Mouse (Mus musculus) gastrocnemius, postnatal 36 days (tissue): ENCODE measurements at regions not wholly inside any gene's neighbourhood (a gene's known extent, or its start where the extent isn't known, plus 50 kb on each side); places are given as distances from the start of the nearest gene placed in this dataset.
"Not testable (repeated sequence)": the region's sequence is repeated elsewhere in the genome, so short reads cannot be mapped to it uniquely, and the experiment has no call there.

ENCODE experiments used
- DNase-seq, 2 experiments: peaks; one replicate each; pipeline ENCODE4 v3.0.0; 2022
- intact Hi-C: fragments of 180-260 bp; cut with DNase I; formaldehyde crosslinking; loops from one replicate; pipeline ENCODE4 v1.15.1; 2025

GRCm38 (mm10) chr16:12699557-12699956 lies 409.9 kb upstream of the Ercc4 start:
- no peak for DNase-seq
- intact Hi-C loops: no loop called here

GRCm38 (mm10) chr16:12700088-12700487 lies 409.4 kb upstream of the Ercc4 start:
- DNase-seq: no peak
- intact Hi-C loops: no loop called here

DNA sequence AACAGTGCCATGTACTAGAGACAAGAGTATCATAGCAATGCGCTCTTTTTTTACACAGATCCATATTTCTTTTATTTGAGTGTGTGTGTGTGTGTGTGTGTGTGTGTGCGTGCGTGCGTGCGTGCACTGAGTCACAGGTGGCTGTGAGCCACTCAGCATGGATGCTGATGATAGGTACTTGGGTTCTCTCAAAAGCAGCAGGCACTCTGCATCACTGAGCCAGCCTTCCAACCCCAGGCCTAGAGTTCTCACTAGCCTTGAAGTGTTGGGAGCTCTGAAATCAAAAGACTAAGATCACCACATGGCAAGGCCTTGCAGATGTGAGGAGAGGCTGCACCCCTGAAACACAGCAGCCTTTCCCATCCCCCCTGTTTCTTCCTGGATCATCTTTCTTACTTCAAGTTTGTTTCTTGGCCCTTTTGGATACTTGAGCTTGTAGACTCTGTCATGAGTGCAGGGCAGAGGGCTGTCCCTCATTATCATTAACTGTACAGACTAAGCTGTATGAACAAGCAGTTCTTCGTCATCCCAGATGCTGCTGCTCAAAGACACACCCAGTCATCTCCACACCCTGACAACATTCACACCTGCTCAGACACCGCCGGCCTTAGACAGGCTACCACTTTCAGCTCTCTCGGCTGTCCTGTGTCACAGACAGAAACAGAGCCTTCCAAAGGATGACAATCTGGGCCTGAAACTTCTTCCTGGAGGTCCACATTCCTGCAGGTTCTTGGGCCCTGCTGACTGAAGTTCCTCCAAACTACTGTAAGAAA lies 405.5 kb upstream of the Ercc4 start:
- intact Hi-C loops: no loop called here
- DNase-seq: no peak

DNA sequence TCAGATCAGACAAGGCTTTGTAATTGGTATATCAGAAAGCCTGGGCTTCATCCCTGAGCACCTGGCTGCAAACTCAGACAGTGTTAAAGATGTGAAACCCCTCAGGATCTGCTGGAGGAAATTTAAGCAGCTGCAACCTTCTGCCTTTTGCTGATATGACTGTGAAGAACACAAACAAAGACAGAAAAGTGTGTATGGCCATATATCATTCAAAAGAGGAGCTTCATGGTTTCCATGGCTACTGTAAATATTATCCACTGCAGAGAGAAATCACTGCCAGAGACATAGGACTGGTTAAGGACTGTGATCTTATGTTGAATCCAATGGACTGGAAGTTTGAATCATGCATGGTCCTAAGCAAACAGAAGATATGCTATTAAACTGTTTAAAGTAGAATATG lies 402.6 kb upstream of the Ercc4 start:
- intact Hi-C loops: no loop called here
- DNase-seq: no peak

GRCm38 (mm10) chr16:12721368-12721767 lies 388.1 kb upstream of the Ercc4 start:
- DNase-seq, intact Hi-C loops: not testable (repeated sequence)

DNA sequence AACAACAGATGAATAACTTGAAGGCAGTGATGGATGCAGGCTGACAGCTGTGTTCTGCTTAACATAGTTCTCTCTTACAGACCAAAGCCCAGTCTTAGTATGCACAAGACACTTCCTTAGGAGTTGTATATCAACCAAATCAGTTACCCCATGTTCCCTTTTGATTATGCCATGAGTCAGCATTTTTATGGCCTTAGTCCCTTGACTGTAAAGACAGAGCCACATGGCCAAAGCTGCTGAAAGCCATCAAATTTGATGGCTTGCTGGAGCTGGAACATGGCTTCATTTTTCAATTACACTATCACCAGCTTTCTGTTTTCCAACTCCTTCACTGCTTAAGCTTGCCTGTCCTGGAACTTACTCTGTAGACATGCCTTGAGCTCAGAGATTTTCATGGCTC lies 383.4 kb upstream of the Ercc4 start:
- intact Hi-C loops: no loop called here
- no peak for DNase-seq

- intact Hi-C loops, DNase-seq: not testable (repeated sequence)
These were observed 379.2 kb upstream of the Ercc4 start for GRCm38 (mm10) chr16:12730167-12730730.

DNA sequence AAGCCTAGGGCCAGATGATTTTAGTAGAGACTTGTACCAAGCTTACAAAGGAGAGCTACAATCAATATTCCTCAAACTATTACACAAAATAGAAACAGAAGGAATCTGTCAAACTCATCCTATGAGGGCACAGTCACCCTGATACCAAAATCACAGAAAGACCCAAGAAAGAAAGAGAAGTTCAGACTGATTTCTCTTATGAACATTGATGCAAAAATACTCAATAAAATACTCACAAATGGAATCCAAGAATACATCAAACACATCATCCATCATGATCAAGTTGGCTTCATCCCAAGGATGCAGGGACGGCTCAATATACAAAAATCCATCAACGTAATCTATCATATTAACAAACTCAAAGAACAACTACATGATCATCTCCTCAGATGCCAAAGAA lies 377.9 kb upstream of the Ercc4 start:
- intact Hi-C loops: no loop called here
- no peak for DNase-seq

- no peak for DNase-seq
- intact Hi-C loops: no loop called here
These were observed 367.0 kb upstream of the Ercc4 start for GRCm38 (mm10) chr16:12742472-12742871.

- intact Hi-C loops: no loop called here
- DNase-seq: no peak
These were observed 356.3 kb upstream of the Ercc4 start for GRCm38 (mm10) chr16:12753181-12753580.

DNA sequence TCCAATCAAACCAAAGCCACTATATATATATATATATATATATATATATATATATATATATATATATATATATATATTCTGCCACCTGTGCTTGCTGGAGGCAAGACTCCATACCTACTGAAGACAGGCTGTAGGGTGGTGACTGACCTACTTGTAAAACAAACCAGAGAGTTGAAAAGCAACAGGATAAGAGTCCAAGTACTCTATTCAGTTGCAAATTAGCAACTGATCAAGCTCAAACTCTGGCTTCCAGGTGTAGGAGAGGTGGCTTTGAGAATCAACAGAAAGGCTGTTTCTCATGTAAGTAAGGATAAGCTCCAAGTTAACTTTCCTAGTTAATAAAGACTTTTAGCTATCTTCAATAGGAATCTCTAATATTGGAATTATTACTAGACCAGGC lies 355.1 kb upstream of the Ercc4 start:
- intact Hi-C loops: no loop called here
- DNase-seq: no peak

DNA sequence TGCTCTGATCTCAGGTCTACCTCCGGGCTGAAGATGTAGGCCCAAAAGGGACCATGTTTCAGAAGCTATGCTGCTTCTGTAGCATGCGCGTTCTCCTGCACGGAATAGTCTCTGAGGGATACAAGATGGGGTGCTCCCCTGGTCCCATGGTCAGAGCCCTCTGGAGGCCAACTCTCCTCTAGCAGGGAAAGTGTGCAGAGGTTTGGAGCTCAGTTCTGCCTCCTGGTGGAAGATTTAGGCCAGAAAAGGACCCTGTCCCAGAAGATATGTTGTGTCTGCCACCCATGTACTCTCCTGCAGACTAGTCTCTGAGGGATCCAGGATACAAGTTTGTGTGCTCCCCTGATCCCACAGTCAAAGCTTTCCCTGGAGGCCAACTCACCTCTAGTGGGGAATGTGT lies 350.9 kb upstream of the Ercc4 start:
- intact Hi-C loops: no loop called here
- DNase-seq: no peak

- intact Hi-C loops: no loop called here
- DNase-seq: no peak
These were observed 345.3 kb upstream of the Ercc4 start for GRCm38 (mm10) chr16:12764166-12764565.

GRCm38 (mm10) chr16:12764608-12765007 lies 344.9 kb upstream of the Ercc4 start:
- DNase-seq: no peak
- intact Hi-C loops: no loop called here

GRCm38 (mm10) chr16:12766846-12767245 lies 342.6 kb upstream of the Ercc4 start:
- intact Hi-C loops: no loop called here
- no peak for DNase-seq

DNA sequence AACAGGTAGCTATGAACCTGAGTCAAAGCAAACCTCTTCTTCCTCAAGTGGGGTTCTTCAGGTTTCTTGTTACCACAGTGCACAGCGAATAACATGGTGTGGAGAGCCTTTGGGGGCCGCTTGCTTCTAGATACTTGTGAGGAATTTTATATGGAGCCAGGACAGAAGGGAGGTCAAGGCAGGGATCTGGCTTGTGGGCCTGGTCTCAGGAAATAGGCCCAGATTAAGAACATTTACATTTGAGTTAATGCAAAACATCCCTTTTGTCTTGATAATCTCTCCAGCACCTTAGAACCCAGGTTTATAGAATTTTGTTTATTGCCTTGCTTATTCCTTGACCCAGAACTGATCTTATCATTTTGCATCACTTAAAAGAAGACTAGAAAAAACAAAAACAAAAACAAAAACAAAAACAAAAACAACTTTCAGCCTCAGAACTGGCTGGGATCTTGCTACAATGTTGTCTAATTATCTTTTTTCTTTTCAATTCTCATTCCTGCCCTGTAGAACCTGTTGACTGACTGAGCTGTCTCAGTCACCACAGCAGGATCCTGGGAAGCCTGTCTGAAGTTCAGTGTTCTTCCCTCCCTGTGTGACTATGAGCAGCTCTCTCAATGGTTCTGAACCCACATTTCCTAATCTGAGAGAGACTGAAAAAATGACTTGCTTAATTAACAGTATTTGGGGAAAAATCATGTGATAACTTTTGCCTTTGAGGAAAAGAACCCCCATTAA lies 341.2 kb upstream of the Ercc4 start:
- no peak for DNase-seq
- intact Hi-C loops: no loop called here

- DNase-seq: no peak
- intact Hi-C loops: no loop called here
These were observed 339.0 kb upstream of the Ercc4 start for GRCm38 (mm10) chr16:12770482-12770881.

- no peak for DNase-seq
- intact Hi-C loops: no loop called here
These were observed 336.9 kb upstream of the Ercc4 start for GRCm38 (mm10) chr16:12772535-12772934.

DNA sequence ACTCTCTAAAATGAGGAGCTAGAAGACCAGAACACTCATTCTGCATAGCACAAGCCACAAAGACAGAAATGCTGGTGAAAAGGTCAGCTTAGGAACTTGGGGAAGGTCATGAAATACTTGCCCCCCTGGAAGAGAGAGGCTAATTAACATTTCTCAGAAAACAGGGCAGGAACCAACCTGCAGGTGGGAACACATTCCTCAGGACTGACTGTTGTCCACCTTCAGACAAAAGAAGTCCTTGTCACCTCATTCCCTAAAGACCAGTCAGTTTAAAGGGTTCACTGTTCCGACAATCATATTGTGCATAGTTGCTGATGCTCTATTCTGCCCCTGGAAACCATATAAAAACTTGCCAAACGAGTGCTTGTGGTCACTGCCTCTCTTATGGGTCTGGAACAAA lies 333.6 kb upstream of the Ercc4 start:
- no peak for DNase-seq
- intact Hi-C loops: no loop called here

GRCm38 (mm10) chr16:12779079-12779478 lies 330.4 kb upstream of the Ercc4 start:
- no peak for DNase-seq

DNA sequence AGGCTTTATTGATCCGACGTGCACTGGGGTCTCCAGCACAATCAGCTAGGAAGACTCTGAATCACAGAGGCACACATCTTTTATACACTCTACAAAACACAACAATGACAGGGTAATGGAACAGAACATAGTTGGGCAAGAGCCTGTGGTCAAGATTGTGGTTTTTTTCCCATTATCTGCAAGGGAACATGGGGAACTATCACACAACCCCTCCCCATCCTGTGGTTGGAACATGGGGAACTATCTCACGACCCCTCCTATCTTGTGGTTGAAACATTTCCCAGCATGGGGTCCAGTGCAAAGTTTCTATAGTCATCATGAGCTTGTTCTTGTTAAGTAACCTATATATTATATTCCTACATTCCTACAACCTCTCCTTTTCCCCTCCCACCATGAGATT lies 328.8 kb upstream of the Ercc4 start:
- intact Hi-C loops: no loop called here
- DNase-seq: no peak

More at GRCm38 (mm10) chr16:12779079-12779478, 330.4 kb upstream of the Ercc4 start:
- intact Hi-C loops: no loop called here

- no peak for DNase-seq
These were observed 323.7 kb upstream of the Ercc4 start for GRCm38 (mm10) chr16:12785828-12786227.

More at GRCm38 (mm10) chr16:12785828-12786227, 323.7 kb upstream of the Ercc4 start:
- intact Hi-C loops: no loop called here
